ENCODE assay signal across 8 mouse cellular contexts in the genomic region with DNA sequence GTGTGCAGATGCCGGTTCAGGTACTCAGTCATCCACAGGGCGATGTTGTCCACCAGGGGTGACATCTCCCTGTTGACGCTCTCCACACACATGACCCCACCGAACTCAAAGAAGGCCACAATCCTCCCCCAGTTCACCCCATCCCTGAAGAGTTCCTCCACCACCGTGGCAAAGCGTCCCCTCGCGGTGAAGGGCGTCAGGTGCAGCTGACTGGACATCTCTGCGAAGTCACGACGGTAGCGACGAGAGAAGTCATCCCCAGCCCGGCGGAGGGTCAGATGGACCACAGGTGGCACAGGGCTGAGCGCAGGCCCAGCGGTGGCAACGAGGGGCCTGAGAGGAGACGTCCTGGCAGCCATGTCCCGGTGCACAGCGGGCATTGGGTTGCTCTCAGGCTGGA. TPM values are rescaled to one million over a fixed set of nuclear protein-coding genes. Genes with fewer than 3 reads are reported as not detected.
DNase-seq lines count a peak whose midpoint lies in the region; ATAC-seq and TF ChIP-seq lines count a peak whose summit lies in the region.

No protein-coding gene starts in this region.

- peak; percentile 79 for TF ChIP-seq CTCF in bone marrow, adult 2 months (IDR thresholded peaks at IDR 0.05; ENCODE audit: control insufficient read depth, insufficient read depth, low read length)
- peak; percentile 93 for TF ChIP-seq CTCF in embryonic fibroblast, embryonic 13.5 days (IDR thresholded peaks at IDR 0.05; ENCODE audit: borderline replicate concordance, insufficient read depth, low read length)
- TF ChIP-seq CTCF in lung, adult 2 months (IDR thresholded peaks at IDR 0.05; ENCODE audit: insufficient read depth, low read length): peak; percentile 81

- H3K9me3 ChIP-seq in heart, embryonic 15.5 days (replicated peaks): no peaks in the 10 kb centered on the region
- no peaks in the 10 kb centered on the region for H3K9me3 ChIP-seq in kidney, embryonic 16.5 days (ENCODE audit: low read length)
- H3K9me3 ChIP-seq in neural tube, embryonic 11.5 days (ENCODE audit: control insufficient read depth, low read length): no peaks in the 10 kb centered on the region
- H3K9me3 ChIP-seq in stomach, embryonic 16.5 days (replicated peaks; ENCODE audit: control insufficient read depth, low read length): no peaks in the 10 kb centered on the region

- peak overlapping the region; percentile 91 for H3K9ac ChIP-seq in heart, embryonic 15.5 days
- peak overlapping the region; percentile 71 for H3K9ac ChIP-seq in kidney, embryonic 16.5 days (replicated peaks; ENCODE audit: low read length)
- peak overlapping the region; percentile 32 for H3K9ac ChIP-seq in neural tube, embryonic 11.5 days (ENCODE audit: low read length)
- H3K9ac ChIP-seq in stomach, embryonic 16.5 days (ENCODE audit: low read length): peak overlapping the region; percentile 72

- H3K4me3 ChIP-seq in bone marrow, adult 2 months (replicated peaks; ENCODE audit: control insufficient read depth, low read depth, low read length): peak overlapping the region; percentile 59
- H3K4me3 ChIP-seq in embryonic fibroblast, embryonic 13.5 days (ENCODE audit: insufficient read depth, low read length): peak overlapping the region; percentile 79
- peak overlapping the region; percentile 96 for H3K4me3 ChIP-seq in heart, embryonic 15.5 days
- peak overlapping the region; percentile 84 for H3K4me3 ChIP-seq in kidney, embryonic 16.5 days (ENCODE audit: low read length)
- peak overlapping the region; percentile 50 for H3K4me3 ChIP-seq in lung, adult 2 months (replicated peaks; ENCODE audit: extremely low read depth, low read depth, low read length)
- H3K4me3 ChIP-seq in neural tube, embryonic 11.5 days (ENCODE audit: low read depth, low read length): peak overlapping the region; percentile 74
- H3K4me3 ChIP-seq in stomach, embryonic 16.5 days (replicated peaks; ENCODE audit: low read length): peak overlapping the region; percentile 56

- ATAC-seq in heart, embryonic 15.5 days (replicated peaks; ENCODE audit: insufficient number of reproducible peaks, insufficient read depth, low FRiP score, low read depth): no peak
- ATAC-seq in kidney, embryonic 16.5 days (ENCODE audit: low FRiP score, low TSS enrichment): 0 out of 2 replicates have a peak, but pooled peaks have one; percentile 5
- 0 out of 2 replicates have a peak, but pooled peaks have one; percentile 3 for ATAC-seq in neural tube, embryonic 11.5 days (ENCODE audit: insufficient read depth, low FRiP score, low TSS enrichment)
- no peak for ATAC-seq in stomach, embryonic 16.5 days (ENCODE audit: insufficient read depth, low FRiP score)

- peak; percentile 85 to 87 for DNase-seq in B cell, adult 2 months
- DNase-seq in lung, adult 2 months: peak; percentile 47
- DNase-seq in neural tube, embryonic 11.5 days (ENCODE audit: low spot score): peak; percentile 47

- H3K36me3 ChIP-seq in heart, embryonic 15.5 days: no peaks in the 10 kb centered on the region
- no peaks in the 10 kb centered on the region for H3K36me3 ChIP-seq in kidney, embryonic 16.5 days (ENCODE audit: insufficient read depth, low read length)
- no peaks in the 10 kb centered on the region for H3K36me3 ChIP-seq in neural tube, embryonic 11.5 days (ENCODE audit: control insufficient read depth, insufficient read depth, low read length)
- no peaks in the 10 kb centered on the region for H3K36me3 ChIP-seq in stomach, embryonic 16.5 days (ENCODE audit: control insufficient read depth, insufficient read depth, low read length)

- H3K27ac ChIP-seq in bone marrow, adult 2 months (ENCODE audit: control insufficient read depth, insufficient read depth, low read depth, low read length, poor library complexity): no peak overlapping the region
- H3K27ac ChIP-seq in embryonic fibroblast, embryonic 13.5 days (ENCODE audit: insufficient read depth, low read length): no peak overlapping the region
- H3K27ac ChIP-seq in heart, embryonic 15.5 days: no peak overlapping the region
- H3K27ac ChIP-seq in kidney, embryonic 16.5 days (ENCODE audit: low read length): no peak overlapping the region
- no peak overlapping the region for H3K27ac ChIP-seq in neural tube, embryonic 11.5 days (ENCODE audit: low read depth, low read length)
- no peak overlapping the region for H3K27ac ChIP-seq in stomach, embryonic 16.5 days (ENCODE audit: low read length)

- H3K4me1 ChIP-seq in bone marrow, adult 2 months (ENCODE audit: control insufficient read depth, insufficient read depth, low read length): no peaks in the 10 kb centered on the region; the same call in none of the 2 replicates
- peaks cover 3% of the 10 kb centered on the region; the same call in 1 of the 2 replicates for H3K4me1 ChIP-seq in embryonic fibroblast, embryonic 13.5 days (ENCODE audit: control insufficient read depth, insufficient read depth, low read length)
- H3K4me1 ChIP-seq in heart, embryonic 15.5 days (replicated peaks): peaks cover 30% of the 10 kb centered on the region
- H3K4me1 ChIP-seq in kidney, embryonic 16.5 days (ENCODE audit: insufficient read depth, low read length): peaks cover 53% of the 10 kb centered on the region
- H3K4me1 ChIP-seq in lung, adult 2 months (ENCODE audit: control insufficient read depth, insufficient read depth, low read length): peaks cover 8% of the 10 kb centered on the region
- peaks cover 8% of the 10 kb centered on the region; the same call in 1 of the 2 replicates for H3K4me1 ChIP-seq in neural tube, embryonic 11.5 days (ENCODE audit: control insufficient read depth, insufficient read depth, low read length)
- H3K4me1 ChIP-seq in stomach, embryonic 16.5 days (ENCODE audit: control insufficient read depth, insufficient read depth, low read length): peaks cover 16% of the 10 kb centered on the region; the same call in 1 of the 2 replicates

- H3K4me2 ChIP-seq in heart, embryonic 15.5 days: peak overlapping the region; percentile 92
- peak overlapping the region; percentile 92 for H3K4me2 ChIP-seq in kidney, embryonic 16.5 days (replicated peaks; ENCODE audit: low read depth, low read length)
- H3K4me2 ChIP-seq in neural tube, embryonic 11.5 days (ENCODE audit: low read depth): peak overlapping the region; percentile 75
- H3K4me2 ChIP-seq in stomach, embryonic 16.5 days (ENCODE audit: low read depth, low read length): peak overlapping the region; percentile 93

- WGBS in bone marrow, adult 2 months: 6% methylated on average over 22 of the region's 22 CpGs
- 5% methylated on average over 22 of the region's 22 CpGs for WGBS in heart, embryonic 15.5 days
- WGBS in kidney, embryonic 16.5 days: 6% methylated on average over 22 of the region's 22 CpGs
- 10% methylated on average over 22 of the region's 22 CpGs for WGBS in lung, adult 2 months
- WGBS in neural tube, embryonic 11.5 days: 10% methylated on average over 21 of the region's 22 CpGs
- 6% methylated on average over 22 of the region's 22 CpGs for WGBS in stomach, embryonic 16.5 days

- TF ChIP-seq POLR2A in bone marrow, adult 2 months (IDR thresholded peaks at IDR 0.05; ENCODE audit: borderline replicate concordance, control insufficient read depth, low read depth, low read length): no peak; the same call in 1 of the 2 replicates
- no peak for TF ChIP-seq POLR2A in embryonic fibroblast, embryonic 13.5 days (IDR thresholded peaks at IDR 0.05; ENCODE audit: low read depth, low read length)
- no peak for TF ChIP-seq POLR2A in lung, adult 2 months (IDR thresholded peaks at IDR 0.05; ENCODE audit: borderline replicate concordance, extremely low read depth, low read depth, low read length)

- H3K27me3 ChIP-seq in heart, embryonic 15.5 days: no peaks in the 10 kb centered on the region
- no peaks in the 10 kb centered on the region for H3K27me3 ChIP-seq in kidney, embryonic 16.5 days (ENCODE audit: insufficient read depth, low read length)
- no peaks in the 10 kb centered on the region for H3K27me3 ChIP-seq in neural tube, embryonic 11.5 days (ENCODE audit: control insufficient read depth, insufficient read depth, low read length)
- no peaks in the 10 kb centered on the region for H3K27me3 ChIP-seq in stomach, embryonic 16.5 days (ENCODE audit: control insufficient read depth, insufficient read depth, low read length)

RNA-seq across cellular contexts. Expression of a gene that starts 1.7 kb away (rescaled TPM):
- 7.9 and 14.4 TPM in 2 replicates for polyA plus RNA-seq in bone marrow, adult 2 months (2011; ENCODE audit: insufficient read depth, insufficient read length, low replicate concordance, missing spikeins)
- 5.3 and 6.5 TPM in 2 replicates for polyA plus RNA-seq in embryonic fibroblast, embryonic 13.5 days (2011; ENCODE audit: insufficient read length, low read depth, missing spikeins)
- 7.4 and 10.1 TPM in 2 replicates for polyA plus RNA-seq in heart, embryonic 15.5 days (2015; fragmentation: Nextera tagmentation; extraction: Ambion mirVana)
- 20.4 and 28.2 TPM in 2 replicates for polyA plus RNA-seq in kidney, embryonic 16.5 days (2015; fragmentation: Nextera tagmentation; extraction: Ambion mirVana)
- polyA plus RNA-seq in lung, adult 2 months (2012; rRNA removed): 3.0 and 3.8 TPM in 2 replicates
- 5.5 TPM in 2 replicates for polyA plus RNA-seq in neural tube, embryonic 11.5 days (2014; fragmentation: Nextera tagmentation; extraction: Ambion mirVana)
- 17.8 and 18.0 TPM in 2 replicates for polyA plus RNA-seq in stomach, embryonic 16.5 days (2015; fragmentation: Nextera tagmentation; extraction: Ambion mirVana)

RNA-seq across cellular contexts. Expression of a gene that starts 47.2 kb away (rescaled TPM):
- polyA plus RNA-seq in bone marrow, adult 2 months (2011; ENCODE audit: insufficient read depth, insufficient read length, low replicate concordance, missing spikeins): 4.2 and 6.4 TPM in 2 replicates
- 31.6 and 38.1 TPM in 2 replicates for polyA plus RNA-seq in embryonic fibroblast, embryonic 13.5 days (2011; ENCODE audit: insufficient read length, low read depth, missing spikeins)
- polyA plus RNA-seq in heart, embryonic 15.5 days (2015; fragmentation: Nextera tagmentation; extraction: Ambion mirVana): 7.4 and 9.0 TPM in 2 replicates
- 14.7 and 16.3 TPM in 2 replicates for polyA plus RNA-seq in kidney, embryonic 16.5 days (2015; fragmentation: Nextera tagmentation; extraction: Ambion mirVana)
- 10.0 and 23.5 TPM in 2 replicates for polyA plus RNA-seq in lung, adult 2 months (2012; rRNA removed)
- 8.0 and 8.8 TPM in 2 replicates for polyA plus RNA-seq in neural tube, embryonic 11.5 days (2014; fragmentation: Nextera tagmentation; extraction: Ambion mirVana)
- polyA plus RNA-seq in stomach, embryonic 16.5 days (2015; fragmentation: Nextera tagmentation; extraction: Ambion mirVana): 15.7 and 18.5 TPM in 2 replicates

Comparison
In these comparisons a context has a peak if more than half of its experiments do, and no peak if none do; other contexts are left out.
1. ATAC-seq: peak in kidney, embryonic 16.5 days (single experiment) and neural tube, embryonic 11.5 days (single experiment); none in heart, embryonic 15.5 days (single experiment) and stomach, embryonic 16.5 days (single experiment).
2. H3K9ac ChIP-seq: peak in every context shown above with its lines; median percentile 91 in heart, embryonic 15.5 days; 72 in stomach, embryonic 16.5 days; 71 in kidney, embryonic 16.5 days; 32 in neural tube, embryonic 11.5 days.
3. Peak in every context shown above with its lines, with median percentiles within 50 percentile points of each other: DNase-seq, H3K4me3 ChIP-seq, CTCF ChIP-seq and H3K4me2 ChIP-seq.